Mouse (Mus musculus): Measurements from ENCODE around the gene Agap2. TPM values are rescaled to one million over a fixed set of nuclear protein-coding genes. Genes with fewer than 3 reads are reported as not detected.
A peak's percentile ranks its signal among the peaks of the same experiment; 100 is the strongest.
"Not testable (repeated sequence)": the region's sequence is repeated elsewhere in the genome, so short reads cannot be mapped to it uniquely, and the experiment has no call there.

Gene Agap2
- polyA plus RNA-seq, 1 experiment from 2014 or later = 0.07 TPM

DNA sequence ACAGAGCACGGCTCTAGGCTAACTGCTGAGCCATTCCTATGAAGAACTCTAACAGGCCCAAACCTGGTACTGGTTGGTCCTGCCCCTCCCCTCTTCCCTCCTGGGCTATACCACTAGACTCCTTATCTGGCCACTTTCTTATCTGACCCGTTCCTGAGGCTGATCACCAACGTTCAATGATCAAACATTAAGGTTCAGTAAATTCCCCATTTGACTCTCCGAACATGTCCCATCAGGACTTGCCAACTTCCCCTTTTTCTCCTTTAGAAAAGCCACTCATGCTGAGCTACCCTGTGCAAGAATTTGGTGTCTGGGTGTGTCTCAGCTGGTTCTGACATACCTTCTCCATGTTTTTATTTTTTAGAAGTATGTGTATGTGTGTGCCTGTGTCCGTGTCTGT is 51.5 kb downstream of the Agap2 start:
- Histone ChIP-seq H3K27me3 (ENCODE audit: control insufficient read depth, insufficient read depth, low read length) (no peaks in the 10 kb centered on the region), H3K9ac (ENCODE audit: low read depth, low read length) (no peak overlapping the region), H3K4me1 (ENCODE audit: control insufficient read depth, insufficient read depth, low read length) (0 out of 2 replicates have a peak, but pooled peaks cover 2% of the 10 kb centered on the region), H3K4me3 (ENCODE audit: low read length) (no peak overlapping the region), H3K9me3 (ENCODE audit: control insufficient read depth, low read length) (no peaks in the 10 kb centered on the region), H3K4me2 (replicated peaks; ENCODE audit: low read depth, low read length) (no peak overlapping the region), H3K27ac (ENCODE audit: low read depth, low read length) (no peak overlapping the region), H3K36me3 (ENCODE audit: control insufficient read depth, insufficient read depth, low read length) (no peaks in the 10 kb centered on the region)
- ATAC-seq (ENCODE audit: low FRiP score, low TSS enrichment) = no peak
- 73% methylated on average over 5 of the region's 5 CpGs for WGBS

DNA sequence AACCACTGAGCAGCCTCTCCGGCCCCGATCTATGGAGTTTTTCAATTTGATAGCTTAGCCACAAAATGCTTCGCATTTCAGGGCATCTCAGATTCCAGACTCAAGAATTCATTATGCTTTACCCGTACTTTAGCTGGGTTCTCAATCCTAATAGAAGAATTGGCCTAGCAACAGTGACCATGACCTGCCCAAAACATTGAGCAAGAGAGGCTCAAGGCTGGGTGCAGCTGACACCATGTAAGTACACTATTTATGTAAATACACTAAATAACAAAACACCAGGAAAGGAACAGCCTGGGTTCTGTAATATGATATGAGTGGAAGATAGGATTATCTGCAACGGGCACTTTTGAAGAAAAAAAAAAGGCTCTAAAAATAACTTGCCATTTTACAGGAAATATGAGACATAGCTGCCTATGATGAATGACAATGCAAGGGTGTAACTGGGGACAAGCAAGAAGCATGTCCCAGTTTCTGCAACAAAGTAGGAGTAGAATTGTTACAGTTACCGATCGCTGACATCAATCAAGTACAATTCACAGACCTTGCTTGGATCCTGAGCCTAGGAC is 52.7 kb downstream of the Agap2 start:
- Histone ChIP-seq H3K9me3 (ENCODE audit: control insufficient read depth, low read length) (no peaks in the 10 kb centered on the region), H3K9ac (ENCODE audit: low read depth, low read length) (no peak overlapping the region), H3K27me3 (ENCODE audit: control insufficient read depth, insufficient read depth, low read length) (no peaks in the 10 kb centered on the region), H3K4me1 (ENCODE audit: control insufficient read depth, insufficient read depth, low read length) (0 out of 2 replicates have a peak, but pooled peaks cover 2% of the 10 kb centered on the region), H3K4me2 (replicated peaks; ENCODE audit: low read depth, low read length) (no peak overlapping the region), H3K4me3 (ENCODE audit: low read length) (no peak overlapping the region), H3K36me3 (ENCODE audit: control insufficient read depth, insufficient read depth, low read length) (no peaks in the 10 kb centered on the region), H3K27ac (ENCODE audit: low read depth, low read length) (no peak overlapping the region)
- ATAC-seq (ENCODE audit: low FRiP score, low TSS enrichment) = no peak
- 77% methylated on average over 7 of the region's 7 CpGs for WGBS

DNA sequence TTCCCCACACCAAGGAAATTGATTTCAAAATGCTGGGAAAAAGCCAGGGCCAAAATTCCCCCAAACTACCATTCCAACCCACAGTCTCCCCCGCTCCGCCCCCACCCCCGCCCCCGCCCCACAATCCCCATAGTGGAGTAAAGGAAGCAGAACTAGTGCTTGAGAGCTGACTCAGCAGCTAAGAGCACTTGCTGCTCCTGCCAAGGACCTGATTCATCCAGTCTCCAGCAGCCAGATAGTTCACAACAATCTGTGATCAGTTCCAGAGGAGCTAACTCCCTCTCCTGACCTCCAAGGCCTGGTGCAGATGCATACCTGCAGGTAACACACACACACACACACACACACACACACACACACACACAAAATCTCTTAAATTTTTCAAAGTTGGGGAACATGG is 54.3 kb downstream of the Agap2 start:
- H3K27ac ChIP-seq (ENCODE audit: low read depth, low read length) = no peak overlapping the region
- no peak overlapping the region for H3K4me3 ChIP-seq (ENCODE audit: low read length)
- no peak for ATAC-seq (ENCODE audit: low FRiP score, low TSS enrichment)
- WGBS = 73% methylated on average over 4 of the region's 4 CpGs
- no peaks in the 10 kb centered on the region for H3K36me3 ChIP-seq (ENCODE audit: control insufficient read depth, insufficient read depth, low read length)
- H3K4me1 ChIP-seq (ENCODE audit: control insufficient read depth, insufficient read depth, low read length) = no peaks in the 10 kb centered on the region
- H3K9ac ChIP-seq (ENCODE audit: low read depth, low read length) = no peak overlapping the region
- H3K27me3 ChIP-seq (ENCODE audit: control insufficient read depth, insufficient read depth, low read length) = no peaks in the 10 kb centered on the region
- no peaks in the 10 kb centered on the region for H3K9me3 ChIP-seq (ENCODE audit: control insufficient read depth, low read length)
- H3K4me2 ChIP-seq (replicated peaks; ENCODE audit: low read depth, low read length) = no peak overlapping the region

DNA sequence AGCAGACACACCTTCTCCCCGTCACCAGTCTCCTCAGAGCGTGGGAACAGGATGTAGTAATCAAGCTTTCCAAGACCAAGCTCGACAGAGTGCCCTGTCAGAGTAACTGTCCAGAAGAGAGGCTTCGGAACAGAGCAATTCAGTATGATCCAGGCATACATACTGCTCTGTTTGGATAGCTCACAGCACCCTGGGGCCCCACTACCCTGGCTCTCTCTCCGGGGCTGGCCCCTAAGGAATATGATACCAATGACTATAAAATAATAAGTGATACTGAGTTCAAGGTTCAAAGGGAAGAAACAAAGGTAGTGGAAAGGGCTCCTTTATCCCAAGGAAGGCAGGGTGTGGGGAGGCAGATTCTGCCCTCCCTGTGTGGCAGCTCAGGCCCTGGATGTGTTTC is 57.4 kb downstream of the Agap2 start:
- Histone ChIP-seq H3K4me3 (ENCODE audit: low read length) (no peak overlapping the region), H3K9ac (ENCODE audit: low read depth, low read length) (no peak overlapping the region), H3K9me3 (ENCODE audit: control insufficient read depth, low read length) (no peaks in the 10 kb centered on the region), H3K36me3 (ENCODE audit: control insufficient read depth, insufficient read depth, low read length) (no peaks in the 10 kb centered on the region), H3K27ac (ENCODE audit: low read depth, low read length) (no peak overlapping the region), H3K27me3 (ENCODE audit: control insufficient read depth, insufficient read depth, low read length) (no peaks in the 10 kb centered on the region), H3K4me1 (ENCODE audit: control insufficient read depth, insufficient read depth, low read length) (no peaks in the 10 kb centered on the region), H3K4me2 (replicated peaks; ENCODE audit: low read depth, low read length) (no peak overlapping the region)
- ATAC-seq (ENCODE audit: low FRiP score, low TSS enrichment) = no peak
- WGBS = 52% methylated on average over 5 of the region's 5 CpGs

DNA sequence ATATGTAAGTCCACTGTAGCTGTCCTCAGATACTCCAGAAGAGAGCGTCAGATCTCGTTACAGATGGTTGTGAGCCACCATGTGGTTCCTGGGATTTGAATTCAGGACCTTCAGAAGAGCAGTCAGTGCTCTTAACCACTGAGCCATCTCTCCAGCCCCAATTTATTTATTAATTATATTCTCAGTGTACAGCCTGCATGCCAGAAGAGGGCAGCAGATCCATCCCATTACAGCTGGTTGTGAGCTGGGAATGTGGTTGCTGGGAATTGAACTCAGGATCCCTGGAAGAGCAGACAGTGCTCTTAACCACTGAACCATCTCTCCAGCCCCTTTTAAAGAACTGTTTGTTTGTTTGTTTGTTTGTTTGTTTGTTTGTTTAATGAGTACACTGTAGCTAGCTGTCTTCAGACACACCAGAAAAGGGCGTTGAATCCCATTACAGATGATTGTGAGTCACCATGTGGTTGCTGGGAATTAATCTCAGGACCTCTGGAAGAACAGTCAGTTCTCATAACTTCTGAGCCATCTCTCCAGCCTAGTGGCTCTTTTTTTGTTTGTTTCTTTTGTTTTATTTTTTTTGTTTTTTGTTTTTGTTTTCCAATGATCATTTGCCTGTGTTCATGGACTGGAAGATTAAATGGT is 59.4 kb downstream of the Agap2 start:
- not testable (repeated sequence) for ATAC-seq (ENCODE audit: low FRiP score, low TSS enrichment); H3K4me3 ChIP-seq (ENCODE audit: low read length); H3K27me3 ChIP-seq (ENCODE audit: control insufficient read depth, insufficient read depth, low read length); H3K4me2 ChIP-seq (replicated peaks; ENCODE audit: low read depth, low read length); H3K27ac ChIP-seq (ENCODE audit: low read depth, low read length); H3K36me3 ChIP-seq (ENCODE audit: control insufficient read depth, insufficient read depth, low read length); H3K4me1 ChIP-seq (ENCODE audit: control insufficient read depth, insufficient read depth, low read length); H3K9ac ChIP-seq (ENCODE audit: low read depth, low read length); H3K9me3 ChIP-seq (ENCODE audit: control insufficient read depth, low read length)
- WGBS = 86% methylated on average over 3 of the region's 3 CpGs

DNA sequence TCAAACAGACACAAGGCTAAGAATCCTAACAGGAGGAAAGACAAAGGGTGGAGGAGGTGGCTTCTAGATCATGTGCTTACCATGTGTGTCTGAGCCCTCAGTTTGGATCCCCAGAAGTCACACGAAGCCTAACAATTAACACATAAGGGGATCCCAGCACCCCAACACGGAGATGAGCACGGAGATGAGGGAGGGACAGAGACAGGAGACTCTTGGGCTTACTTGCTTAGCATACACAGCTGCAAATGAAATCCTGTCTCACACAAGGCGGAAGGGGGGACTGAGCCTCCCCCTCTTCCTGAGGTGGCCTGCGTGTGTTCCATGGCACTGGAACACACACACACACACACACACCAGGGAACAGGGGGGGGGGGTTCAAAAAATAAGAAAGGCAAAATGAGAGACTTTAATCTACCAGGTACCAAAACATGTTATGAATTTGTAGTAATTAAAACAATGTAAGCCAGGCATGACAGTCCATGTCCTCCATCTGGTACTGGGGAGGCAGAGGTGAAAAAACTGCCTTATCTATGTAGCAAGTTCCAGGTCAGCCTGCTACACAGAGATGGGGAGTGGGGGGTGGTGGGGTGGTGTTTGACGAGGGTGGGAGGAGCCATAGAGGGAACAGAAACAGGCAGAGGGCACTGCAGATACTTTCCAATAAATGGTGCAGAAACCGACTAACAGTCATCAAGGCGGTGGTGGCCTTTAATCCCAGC is 60.2 kb downstream of the Agap2 start:
- Histone ChIP-seq H3K9me3 (ENCODE audit: control insufficient read depth, low read length) (no peaks in the 10 kb centered on the region), H3K4me2 (replicated peaks; ENCODE audit: low read depth, low read length) (no peak overlapping the region), H3K27me3 (ENCODE audit: control insufficient read depth, insufficient read depth, low read length) (no peaks in the 10 kb centered on the region), H3K9ac (ENCODE audit: low read depth, low read length) (no peak overlapping the region), H3K36me3 (ENCODE audit: control insufficient read depth, insufficient read depth, low read length) (no peaks in the 10 kb centered on the region), H3K4me1 (ENCODE audit: control insufficient read depth, insufficient read depth, low read length) (no peaks in the 10 kb centered on the region), H3K4me3 (ENCODE audit: low read length) (no peak overlapping the region), H3K27ac (ENCODE audit: low read depth, low read length) (no peak overlapping the region)
- ATAC-seq (ENCODE audit: low FRiP score, low TSS enrichment) = 0 out of 2 replicates have a peak, but pooled peaks have one; percentile 49
- WGBS = 61% methylated on average over 8 of the region's 8 CpGs

DNA sequence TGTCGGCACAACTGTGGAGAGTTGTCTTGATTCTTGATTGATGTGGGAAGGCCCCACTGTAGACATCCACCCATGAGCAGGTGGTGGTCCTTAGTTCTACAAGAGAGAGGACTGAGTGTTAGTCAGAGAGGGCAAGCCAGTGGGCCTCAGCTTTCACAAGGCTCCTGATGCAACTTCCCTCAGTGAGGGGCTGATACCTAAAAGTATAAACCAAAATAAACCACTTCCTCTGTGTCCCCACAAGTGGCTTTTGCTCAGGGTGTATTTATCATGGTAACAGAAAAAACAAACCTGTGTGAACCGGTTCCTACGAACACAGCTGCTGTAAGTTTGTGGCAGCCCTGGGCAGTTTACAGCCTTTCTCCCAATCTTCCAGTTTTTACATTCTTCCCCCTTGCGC is 61.4 kb downstream of the Agap2 start:
- ATAC-seq (ENCODE audit: low FRiP score, low TSS enrichment) = no peak
- Histone ChIP-seq H3K9me3 (ENCODE audit: control insufficient read depth, low read length) (no peaks in the 10 kb centered on the region), H3K4me1 (ENCODE audit: control insufficient read depth, insufficient read depth, low read length) (no peaks in the 10 kb centered on the region), H3K4me2 (replicated peaks; ENCODE audit: low read depth, low read length) (no peak overlapping the region), H3K36me3 (ENCODE audit: control insufficient read depth, insufficient read depth, low read length) (no peaks in the 10 kb centered on the region), H3K4me3 (ENCODE audit: low read length) (no peak overlapping the region), H3K27ac (ENCODE audit: low read depth, low read length) (no peak overlapping the region), H3K27me3 (ENCODE audit: control insufficient read depth, insufficient read depth, low read length) (no peaks in the 10 kb centered on the region), H3K9ac (ENCODE audit: low read depth, low read length) (no peak overlapping the region)
- 80% methylated on average over 4 of the region's 4 CpGs for WGBS

DNA sequence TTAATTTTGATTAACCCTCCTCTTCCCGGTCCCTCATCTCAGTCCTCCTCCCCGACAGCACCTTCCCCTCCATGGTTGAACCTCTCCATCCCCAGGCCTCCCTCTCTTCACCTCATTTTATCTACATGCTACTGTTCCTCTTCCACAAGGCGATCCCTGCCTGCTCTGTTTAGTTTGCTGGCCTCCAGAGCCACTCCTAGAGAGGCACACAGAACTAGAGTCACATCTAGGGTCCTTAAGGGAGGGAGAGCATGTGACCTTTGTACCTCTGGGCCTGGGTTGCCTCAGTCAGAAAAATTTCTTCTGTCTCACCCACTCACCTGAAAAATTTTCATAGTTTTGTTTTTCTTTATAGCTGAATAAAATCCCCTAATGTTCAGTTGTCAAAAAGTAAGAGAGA is 62.8 kb downstream of the Agap2 start:
- Histone ChIP-seq H3K9ac (ENCODE audit: low read depth, low read length) (no peak overlapping the region), H3K27me3 (ENCODE audit: control insufficient read depth, insufficient read depth, low read length) (no peaks in the 10 kb centered on the region), H3K4me3 (ENCODE audit: low read length) (no peak overlapping the region), H3K27ac (ENCODE audit: low read depth, low read length) (no peak overlapping the region), H3K4me1 (ENCODE audit: control insufficient read depth, insufficient read depth, low read length) (no peaks in the 10 kb centered on the region), H3K4me2 (replicated peaks; ENCODE audit: low read depth, low read length) (no peak overlapping the region), H3K36me3 (ENCODE audit: control insufficient read depth, insufficient read depth, low read length) (no peaks in the 10 kb centered on the region), H3K9me3 (ENCODE audit: control insufficient read depth, low read length) (no peaks in the 10 kb centered on the region)
- WGBS = 83% methylated on average over 3 of the region's 3 CpGs
- no peak for ATAC-seq (ENCODE audit: low FRiP score, low TSS enrichment)
